Mouse (Mus musculus) R1 (cell line): ENCODE data around the gene Lrp8.

Experiments used
- DNase-seq: peaks from one replicate; pipeline ENCODE4 v3.0.0-alpha.2; 2018; ENCODE audit warnings: low read depth, low spot score

Lrp8 gene

DNA sequence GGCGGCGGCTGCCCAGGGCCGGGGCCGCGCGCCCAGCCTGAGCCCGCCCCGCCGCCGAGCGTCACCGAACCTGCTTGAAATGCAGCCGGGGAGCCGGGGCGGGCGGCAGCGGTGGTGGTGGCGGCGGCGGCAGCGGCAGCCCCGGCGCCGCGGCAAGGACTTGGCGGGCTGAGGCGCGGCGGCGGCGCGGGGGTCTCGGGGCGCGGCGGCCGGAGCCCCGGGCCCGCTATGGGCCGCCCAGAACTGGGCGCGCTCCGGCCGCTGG lies at the start of gene Lrp8:
Gene Lrp8, plus strand, starts transcription at position 77 of the 265 bp plus-strand sequence.
- no peak for DNase-seq

GRCm38 (mm10) chr4:107756222-107756621 lies 45.8 kb upstream of the Lrp8 start:
- no peak for DNase-seq

GRCm38 (mm10) chr4:107757487-107758470 lies 44.3 kb upstream of the Lrp8 start:
- DNase-seq: no peak

- DNase-seq: no peak
These were observed 43.1 kb upstream of the Lrp8 start for GRCm38 (mm10) chr4:107758938-107759337.

DNA sequence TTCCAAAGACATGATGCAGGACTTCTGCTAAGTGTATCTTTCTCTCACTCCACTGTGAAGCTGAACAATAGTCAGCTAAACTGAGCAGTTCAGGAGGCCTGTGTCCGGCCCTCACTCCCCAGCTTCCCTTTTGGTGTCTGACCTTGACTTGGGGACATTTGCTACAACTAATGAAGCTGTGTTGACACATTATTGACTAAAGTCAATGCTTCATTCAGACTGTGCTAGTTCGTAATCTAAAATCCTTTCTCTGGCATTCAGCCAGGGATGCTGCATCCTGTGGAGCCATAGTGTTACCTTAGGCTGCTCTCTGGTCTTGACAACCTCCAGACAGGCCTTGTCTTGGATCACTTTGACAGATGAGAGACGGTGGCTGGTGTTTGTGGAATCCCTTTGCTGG lies 39.1 kb upstream of the Lrp8 start:
- DNase-seq: no peak

DNA sequence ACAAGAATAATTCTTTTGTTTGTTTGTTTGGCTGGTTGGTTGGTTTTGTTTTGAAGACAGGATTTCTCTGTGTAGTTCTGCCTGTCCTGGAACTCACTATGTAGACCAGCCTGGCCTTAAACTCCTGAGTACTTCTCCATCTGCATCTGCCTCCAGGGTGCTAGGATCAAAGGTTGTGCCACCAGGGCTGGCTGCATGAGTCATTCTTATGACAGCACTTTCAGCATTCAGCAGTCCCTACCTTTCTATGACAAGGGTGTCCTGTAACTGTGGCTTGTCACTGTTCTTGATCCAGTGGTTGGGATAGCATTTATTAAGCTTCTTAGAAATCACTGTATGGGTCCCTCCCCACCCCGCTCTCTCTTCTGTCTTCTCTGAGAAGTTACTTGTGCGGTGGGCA lies 38.5 kb upstream of the Lrp8 start:
- no peak for DNase-seq

DNA sequence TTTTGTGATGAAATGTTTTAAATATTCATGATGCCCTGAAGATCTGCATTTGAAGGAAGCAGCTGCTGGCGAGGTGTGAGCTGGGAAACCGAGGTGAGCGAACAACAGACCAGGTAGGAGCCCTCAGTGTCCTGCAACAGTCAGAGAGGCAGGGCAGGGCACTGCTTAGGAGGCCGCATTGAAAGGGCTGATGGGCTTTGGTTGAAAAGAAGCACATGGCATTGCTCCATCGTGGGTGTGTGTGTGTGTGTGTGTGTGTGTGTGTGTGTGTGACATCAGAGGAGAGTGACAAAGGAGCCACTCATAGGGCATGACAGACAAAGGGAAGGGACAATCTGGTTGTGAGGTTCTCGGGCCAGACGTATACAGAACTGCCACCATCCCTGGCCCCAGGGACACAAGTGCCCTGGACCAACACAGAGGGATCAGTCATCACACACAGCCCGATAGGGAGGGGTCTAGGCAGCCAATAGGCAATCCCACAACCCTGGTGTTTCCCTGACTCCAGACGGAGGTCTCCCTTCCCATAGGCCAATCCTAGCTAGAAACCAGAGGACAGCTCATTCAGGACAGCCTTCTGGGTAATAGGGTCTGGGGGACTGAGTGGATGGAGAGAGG lies 36.8 kb upstream of the Lrp8 start:
- DNase-seq: no peak

DNA sequence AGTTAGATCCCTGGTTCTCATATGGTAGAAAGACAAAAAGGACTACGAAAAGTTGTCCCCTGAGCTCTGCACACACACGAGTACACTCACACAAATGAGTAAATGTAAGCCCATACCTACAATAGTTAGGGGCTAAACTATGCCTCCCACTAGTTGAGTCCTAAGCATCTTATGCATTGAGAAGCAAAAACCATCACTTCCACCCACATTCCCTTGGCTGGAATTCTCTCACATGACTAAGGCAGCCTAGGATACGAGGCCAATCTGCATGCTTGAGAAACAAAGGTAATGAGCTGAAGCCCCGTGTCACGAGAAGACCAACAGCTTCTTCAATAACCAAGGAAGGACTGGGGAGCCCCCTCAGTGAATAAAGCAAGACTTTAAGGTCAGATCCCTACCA lies 35.9 kb upstream of the Lrp8 start:
- DNase-seq: no peak

DNA sequence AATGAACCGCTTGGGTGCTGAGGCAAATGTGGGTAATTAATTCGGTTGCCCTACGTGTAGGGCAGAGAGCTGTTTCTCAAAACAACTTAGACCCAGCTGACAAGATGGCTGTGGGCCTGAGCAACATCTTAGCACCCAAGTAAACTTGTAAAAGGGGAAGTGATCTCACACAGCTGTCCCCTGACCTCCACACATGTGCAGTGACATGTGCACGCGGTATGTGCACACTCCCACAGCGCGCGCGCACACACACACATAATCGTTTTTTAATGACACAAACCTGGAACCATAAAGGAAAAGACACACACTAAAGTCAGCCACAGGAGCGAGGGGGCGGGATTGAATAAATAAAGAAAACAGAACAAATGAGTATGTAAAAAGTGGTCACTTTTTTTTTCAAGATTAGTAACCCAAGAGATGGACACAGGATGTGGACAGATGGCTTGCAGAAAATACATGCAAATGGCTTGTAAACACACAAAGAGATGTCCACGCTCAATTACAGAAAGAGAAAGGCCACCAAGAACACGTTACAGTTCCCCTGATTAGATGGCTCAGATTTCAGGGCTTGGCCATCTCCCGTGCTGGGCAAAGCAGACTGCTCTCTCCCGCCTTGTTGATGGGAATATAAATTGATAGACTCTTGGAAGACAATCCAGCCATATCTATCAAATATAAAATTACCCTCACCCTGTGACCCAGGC lies 29.8 kb upstream of the Lrp8 start:
- no peak for DNase-seq

GRCm38 (mm10) chr4:107774868-107775267 lies 27.2 kb upstream of the Lrp8 start:
- DNase-seq: no peak

GRCm38 (mm10) chr4:107775672-107776071 lies 26.4 kb upstream of the Lrp8 start:
- DNase-seq: no peak

- DNase-seq: no peak
These were observed 24.9 kb upstream of the Lrp8 start for GRCm38 (mm10) chr4:107776990-107777673.

- no peak for DNase-seq
These were observed 18.5 kb upstream of the Lrp8 start for GRCm38 (mm10) chr4:107783541-107783940.

DNA sequence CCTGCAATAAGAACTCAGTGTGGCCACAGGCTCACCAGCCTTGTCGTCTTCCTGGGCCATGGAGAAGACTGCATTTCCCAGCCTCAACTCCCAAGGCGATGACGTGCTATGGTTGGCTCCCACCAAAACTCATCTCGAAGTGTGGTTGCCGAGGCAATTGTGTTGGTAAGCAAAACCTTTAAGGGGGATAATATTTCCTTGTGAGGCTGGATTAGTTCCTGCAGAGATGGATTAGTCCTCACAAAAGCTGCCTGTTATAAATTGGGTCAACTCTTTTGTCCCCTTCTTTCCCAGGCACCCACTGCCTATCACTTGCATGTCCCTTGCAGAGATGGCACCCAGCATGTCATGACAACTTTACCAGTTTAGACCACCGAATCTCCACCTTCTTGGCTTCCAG lies 13.2 kb upstream of the Lrp8 start:
- no peak for DNase-seq

- DNase-seq: no peak
These were observed 1.3 kb upstream of the Lrp8 start for GRCm38 (mm10) chr4:107800801-107801200.

- peak; percentile 85 for DNase-seq
These were observed 486 bp upstream of the Lrp8 start for GRCm38 (mm10) chr4:107801366-107802184.

DNA sequence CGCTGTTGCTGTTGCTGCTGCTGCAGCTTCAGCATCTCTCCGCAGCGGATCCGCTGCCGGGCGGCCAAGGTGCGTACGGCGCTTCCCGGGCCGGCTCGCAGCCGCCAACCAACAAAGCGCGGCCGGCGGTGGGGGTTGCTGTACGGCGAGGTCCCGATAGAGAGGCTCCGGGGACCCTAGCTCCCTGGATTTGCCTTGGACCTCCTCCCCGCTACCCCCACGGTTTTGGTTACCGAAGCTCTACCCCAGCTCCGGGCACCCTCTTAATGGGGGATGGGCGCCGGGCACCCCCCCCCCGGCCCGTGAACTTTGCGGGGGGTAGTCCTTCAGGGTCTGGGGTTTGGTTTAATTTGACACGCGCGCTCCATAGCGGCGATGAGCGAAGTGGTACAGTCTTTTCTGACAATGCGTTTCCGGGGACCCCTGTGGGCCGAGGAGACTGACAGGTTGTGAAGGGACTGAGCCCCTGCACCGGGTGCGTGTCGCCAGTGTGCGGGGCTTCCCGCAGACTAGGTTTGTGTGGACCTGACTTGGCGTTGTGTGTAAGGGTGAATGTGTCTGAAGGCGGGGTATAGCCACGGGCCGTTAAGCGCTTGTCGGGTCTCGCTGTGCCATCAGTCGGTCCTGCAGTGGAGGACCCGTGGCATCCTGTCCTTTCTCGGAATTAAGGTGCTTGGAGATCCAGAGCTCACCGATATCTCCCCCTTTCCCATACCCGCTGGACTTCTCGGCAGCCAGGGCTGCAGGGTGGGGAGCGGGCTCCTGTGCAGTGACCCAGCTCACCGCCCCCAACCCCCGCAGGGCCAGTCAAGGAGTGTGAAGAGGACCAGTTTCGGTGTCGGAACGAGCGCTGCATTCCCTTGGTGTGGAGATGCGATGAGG lies 630 bp downstream of the Lrp8 start:
- DNase-seq: peak; percentile 45

GRCm38 (mm10) chr4:107803351-107804106 lies 1.5 kb downstream of the Lrp8 start:
- peak; percentile 95 for DNase-seq

- peak; percentile 59 for DNase-seq
These were observed 3.4 kb downstream of the Lrp8 start for GRCm38 (mm10) chr4:107805491-107805890.
